Mouse (Mus musculus) hindbrain, postnatal 0 days (tissue): ENCODE results near the gene Pnkp. TPM values are rescaled to one million over a fixed set of nuclear protein-coding genes. Genes with fewer than 3 reads are reported as not detected.

ENCODE experiments used
- ATAC-seq: fragments of 200-750 bp; cut with Nextera tagmentation; 2 replicates; pipeline ENCODE4 v1.8.0; 2017; ENCODE audit warnings: mild to moderate bottlenecking, moderate TSS enrichment, moderate library complexity
- DNase-seq: peaks from one replicate; pipeline ENCODE4 v3.0.0-alpha.2; 2015; ENCODE audit warnings: low spot score
- H3K27ac ChIP-seq: fragments of 300-500 bp; sonication (generic); 2 replicates; pipeline ENCODE4 v1.5.1; 2014; ENCODE audit warnings: mild to moderate bottlenecking
- H3K27me3 ChIP-seq: fragments of 300-500 bp; sonication (generic); 2 replicates; pipeline ENCODE4 v1.6.1; 2014; ENCODE audit warnings: low read length, mixed read lengths; ENCODE audit not compliant: insufficient read depth
- H3K36me3 ChIP-seq: fragments of 300-500 bp; sonication (generic); 2 replicates; pipeline ENCODE4 v1.6.1; 2014; ENCODE audit warnings: low read length, mixed read lengths; ENCODE audit not compliant: insufficient read depth
- H3K4me1 ChIP-seq: fragments of 300-500 bp; sonication (generic); 2 replicates; pipeline ENCODE4 v1.6.1; 2014; ENCODE audit warnings: antibody characterized with exemption, low read length, mixed read lengths; ENCODE audit not compliant: insufficient read depth
- H3K4me2 ChIP-seq: fragments of 300-500 bp; sonication (generic); 2 replicates; pipeline ENCODE4 v1.6.1; 2014; ENCODE audit warnings: low read depth, mild to moderate bottlenecking, low read length, moderate library complexity, mixed read lengths
- H3K4me3 ChIP-seq: fragments of 300-500 bp; sonication (generic); 2 replicates; pipeline ENCODE4 v1.5.1; 2014; ENCODE audit warnings: low read length
- H3K9ac ChIP-seq: fragments of 300-500 bp; sonication (generic); replicated peaks from 2 replicates; pipeline ENCODE4 v1.6.1; 2014; ENCODE audit warnings: mild to moderate bottlenecking, low read length, moderate library complexity, mixed read lengths
- H3K9me3 ChIP-seq: fragments of 300-500 bp; sonication (generic); 2 replicates; pipeline ENCODE4 v1.6.1; 2016; ENCODE audit warnings: low read length, mixed read lengths
- CTCF ChIP-seq: IDR thresholded peaks from 2 replicates; pipeline ENCODE4 v1.5.1; 2016; ENCODE audit warnings: antibody characterized with exemption, control low read depth, low read depth
- WGBS: fragments of 180-500 bp; shearing (Covaris S2); extraction: QIAGEN DNeasy Blood & Tissue Kit; methylation state at CpG from one replicate; pipeline ENCODE4 v1.1.7; 2014; 5-methylcytosine and 5-hydroxymethylcytosine counted together
- polyA plus RNA-seq: library from polyadenylated mRNA; unstranded; fragments of >200 nt; fragmentation: Nextera tagmentation; extraction: Ambion mirVana; gene quantifications from 2 replicates; pipeline ENCODE4 v1.2.1, GENCODE M21; 2015
- total RNA-seq: library from RNA; depleted of rRNA; stranded (reverse); fragments of >200 nt; gene quantifications from 2 replicates; pipeline ENCODE4 v1.2.3, GENCODE M21; 2014

Pnkp gene
- total and polyA plus RNA-seq, 2 experiments from 2014 or later: 37.5 to 47.1 TPM

DNA sequence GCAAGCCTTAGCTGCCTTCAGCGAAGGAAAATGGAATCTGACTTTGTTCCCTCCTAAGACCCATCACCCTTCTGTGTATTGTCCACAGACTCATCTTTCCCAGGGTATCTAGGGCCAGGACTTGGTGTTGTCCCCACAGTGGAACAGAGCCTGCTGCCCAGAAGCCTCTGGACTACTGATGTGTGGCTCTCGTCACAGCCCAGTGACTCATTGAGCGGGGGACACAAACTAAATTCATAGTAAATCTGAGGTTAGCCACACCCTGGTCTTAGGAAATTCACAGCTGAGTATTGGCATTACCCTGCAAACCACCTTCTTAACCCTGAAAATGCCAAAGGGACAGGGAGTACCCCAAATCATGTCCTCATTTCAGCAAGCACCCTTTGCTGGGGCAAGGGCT lies 30.2 kb upstream of the Pnkp start:
- Histone ChIP-seq H3K27ac (no peak overlapping the region), H3K9ac (no peak overlapping the region), H3K27me3 (no peaks in the 10 kb centered on the region), H3K36me3 (peaks cover 30% of the 10 kb centered on the region), H3K4me1 (no peaks in the 10 kb centered on the region), H3K4me2 (no peak overlapping the region), H3K9me3 (no peaks in the 10 kb centered on the region), H3K4me3 (no peak overlapping the region)
- DNase-seq: no peak
- whole genome bisulfite sequencing: 85% methylated on average over 3 of the region's 3 CpGs
- ATAC-seq: no peak
- TF ChIP-seq CTCF: no peak

- WGBS: 84% methylated on average over 5 of the region's 5 CpGs
- H3K4me2 ChIP-seq: no peak overlapping the region
- no peak overlapping the region for H3K4me3 ChIP-seq
- H3K27me3 ChIP-seq: no peaks in the 10 kb centered on the region
- H3K9ac ChIP-seq: no peak overlapping the region
- H3K36me3 ChIP-seq: peaks cover 35% of the 10 kb centered on the region
- TF ChIP-seq CTCF: no peak
- ATAC-seq (no peak), DNase-seq (no peak)
- no peak overlapping the region for H3K27ac ChIP-seq
- H3K9me3 ChIP-seq: no peaks in the 10 kb centered on the region
- no peaks in the 10 kb centered on the region for H3K4me1 ChIP-seq
Measured at GRCm38 (mm10) chr7:44828706-44829105, 28.2 kb upstream of the Pnkp start.

- DNase-seq (no peak), ATAC-seq (no peak)
- Histone ChIP-seq H3K4me2 (no peak overlapping the region), H3K9me3 (no peaks in the 10 kb centered on the region), H3K4me1 (no peaks in the 10 kb centered on the region), H3K36me3 (peaks cover 35% of the 10 kb centered on the region), H3K9ac (no peak overlapping the region), H3K4me3 (no peak overlapping the region), H3K27me3 (no peaks in the 10 kb centered on the region), H3K27ac (no peak overlapping the region)
- TF ChIP-seq CTCF: no peak
- 80% methylated on average over 4 of the region's 4 CpGs for WGBS
Measured at GRCm38 (mm10) chr7:44832763-44833162, 24.2 kb upstream of the Pnkp start.

DNA sequence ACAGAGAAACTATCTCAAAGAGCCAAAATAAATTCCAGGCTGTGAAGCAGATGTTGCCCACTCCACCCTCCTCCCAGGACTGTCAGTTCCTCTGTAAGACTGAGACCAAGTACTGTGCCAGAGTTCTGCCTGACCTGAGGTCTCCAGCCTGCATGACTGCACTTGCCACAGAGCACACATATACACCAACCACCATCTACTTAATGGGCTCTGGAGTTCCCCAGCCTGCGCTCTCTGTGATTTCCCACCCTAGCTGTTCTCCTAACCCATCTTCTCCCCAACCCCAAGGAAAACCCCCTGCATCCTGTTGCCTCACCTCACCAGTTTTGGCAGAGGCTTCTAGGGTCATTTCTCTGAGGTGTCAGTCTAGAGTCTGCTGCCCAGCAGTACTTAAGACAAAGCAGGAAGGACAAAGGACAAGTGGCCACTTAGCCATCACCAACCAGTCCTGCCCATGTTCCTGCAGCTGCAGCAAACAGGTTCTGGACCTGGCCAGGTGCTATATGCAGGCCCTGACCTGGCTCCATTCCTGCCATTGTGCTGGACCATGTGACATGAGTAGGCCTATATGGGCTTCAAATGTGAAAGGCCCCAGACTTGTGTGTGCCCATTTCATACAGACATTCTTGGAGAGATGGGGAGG lies 21.4 kb upstream of the Pnkp start:
- Histone ChIP-seq H3K9ac (no peak overlapping the region), H3K4me2 (no peak overlapping the region), H3K27me3 (no peaks in the 10 kb centered on the region), H3K9me3 (no peaks in the 10 kb centered on the region), H3K36me3 (peaks cover 16% of the 10 kb centered on the region), H3K4me1 (peaks cover 9% of the 10 kb centered on the region; the same call in 1 of the 2 replicates), H3K4me3 (no peak overlapping the region), H3K27ac (no peak overlapping the region)
- 79% methylated on average over 1 of the region's 1 CpGs for WGBS
- no peak for TF ChIP-seq CTCF
- ATAC-seq (no peak), DNase-seq (no peak)

GRCm38 (mm10) chr7:44836016-44836404 lies 20.9 kb upstream of the Pnkp start:
- no peak overlapping the region for H3K9ac ChIP-seq
- WGBS: 59% methylated on average over 3 of the region's 3 CpGs
- H3K9me3 ChIP-seq: no peaks in the 10 kb centered on the region
- no peak for DNase-seq
- no peak overlapping the region for H3K4me2 ChIP-seq
- H3K4me1 ChIP-seq: peaks cover 9% of the 10 kb centered on the region; the same call in 1 of the 2 replicates
- H3K4me3 ChIP-seq: no peak overlapping the region
- no peak for ATAC-seq
- TF ChIP-seq CTCF: no peak
- H3K36me3 ChIP-seq: peaks cover 11% of the 10 kb centered on the region; the same call in 1 of the 2 replicates
- no peaks in the 10 kb centered on the region for H3K27me3 ChIP-seq
- no peak overlapping the region for H3K27ac ChIP-seq

DNA sequence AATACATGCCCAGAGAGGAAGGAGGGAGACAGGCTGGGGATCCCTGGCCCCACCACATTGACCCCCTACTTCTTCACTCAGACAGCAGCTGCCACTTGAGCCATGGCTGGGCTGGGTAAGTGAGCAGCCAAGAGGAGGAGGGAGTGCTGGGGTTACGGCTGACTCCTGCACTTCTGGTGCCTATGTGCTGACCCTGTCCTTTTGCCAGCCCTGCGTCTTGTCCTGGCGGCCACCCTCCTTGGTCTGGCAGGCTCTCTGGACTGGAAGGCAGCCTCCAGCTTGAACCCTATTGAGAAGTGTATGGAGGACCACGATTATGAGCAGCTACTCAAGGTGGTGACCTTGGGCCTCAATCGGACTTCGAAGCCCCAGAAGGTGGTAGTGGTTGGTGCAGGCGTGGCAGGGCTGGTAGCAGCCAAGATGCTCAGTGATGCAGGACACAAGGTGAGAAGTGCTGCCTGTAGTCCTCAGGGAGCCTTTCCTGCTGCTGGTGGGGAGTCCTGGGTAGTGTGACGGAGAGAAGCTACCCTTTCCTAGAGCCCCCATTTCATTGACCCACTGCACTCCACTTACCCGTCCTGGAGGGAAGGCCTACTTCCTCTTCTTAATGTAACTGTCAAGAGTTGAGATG lies 20.4 kb upstream of the Pnkp start:
- no peak for ATAC-seq

GRCm38 (mm10) chr7:44838073-44838472 lies 18.9 kb upstream of the Pnkp start:
- TF ChIP-seq CTCF: no peak
- Histone ChIP-seq H3K9me3 (no peaks in the 10 kb centered on the region), H3K27ac (no peak overlapping the region), H3K4me1 (peaks cover 9% of the 10 kb centered on the region; the same call in 1 of the 2 replicates), H3K4me2 (no peak overlapping the region), H3K27me3 (no peaks in the 10 kb centered on the region), H3K36me3 (peaks cover 15% of the 10 kb centered on the region), H3K4me3 (no peak overlapping the region), H3K9ac (no peak overlapping the region)
- ATAC-seq (no peak), DNase-seq (no peak)
- WGBS: 81% methylated on average over 6 of the region's 6 CpGs

More for the DNA sequence above, 20.4 kb upstream of the Pnkp start:
- TF ChIP-seq CTCF: no peak
- Histone ChIP-seq H3K27ac (no peak overlapping the region), H3K4me2 (no peak overlapping the region), H3K4me1 (peaks cover 9% of the 10 kb centered on the region; the same call in 1 of the 2 replicates), H3K27me3 (no peaks in the 10 kb centered on the region), H3K9ac (no peak overlapping the region), H3K36me3 (peaks cover 8% of the 10 kb centered on the region; the same call in 1 of the 2 replicates), H3K4me3 (no peak overlapping the region), H3K9me3 (no peaks in the 10 kb centered on the region)
- WGBS: 84% methylated on average over 9 of the region's 9 CpGs
- no peak for DNase-seq
